Mouse (Mus musculus) limb, embryonic 10.5 days (tissue): ENCODE results near the gene Vps37d. TPM values are rescaled to one million over a fixed set of nuclear protein-coding genes. Genes with fewer than 3 reads are reported as not detected.
A peak's percentile ranks its signal among the peaks of the same experiment; 100 is the strongest.

Source experiments
- DNase-seq: peaks from one replicate; pipeline ENCODE4 v3.0.0-alpha.2; 2017; ENCODE audit warnings: low spot score
- H3K27ac ChIP-seq: fragments of 300-500 bp; sonication (generic); 2 replicates; pipeline ENCODE4 v1.5.1; 2016; ENCODE audit warnings: mild to moderate bottlenecking
- H3K27me3 ChIP-seq: fragments of 300-500 bp; sonication (generic); 2 replicates; pipeline ENCODE4 v1.6.1; 2016; ENCODE audit warnings: low read depth, mild to moderate bottlenecking; ENCODE audit not compliant: poor library complexity, severe bottlenecking
- H3K36me3 ChIP-seq: fragments of 300-500 bp; sonication (generic); 2 replicates; pipeline ENCODE4 v1.6.1; 2016; ENCODE audit warnings: mild to moderate bottlenecking, moderate library complexity
- H3K4me1 ChIP-seq: fragments of 300-500 bp; sonication (generic); 2 replicates; pipeline ENCODE4 v1.6.1; 2016
- H3K4me3 ChIP-seq: fragments of 300-500 bp; sonication (generic); 2 replicates; pipeline ENCODE4 v1.5.1; 2016; ENCODE audit warnings: mild to moderate bottlenecking, moderate library complexity
- H3K9me3 ChIP-seq: fragments of 300-500 bp; sonication (generic); replicated peaks from 2 replicates; pipeline ENCODE4 v1.6.1; 2016; ENCODE audit warnings: mild to moderate bottlenecking
- WGBS: fragments of 180-500 bp; shearing (Covaris S2); methylation state at CpG from one replicate; pipeline ENCODE4 v1.1.7; 2016; 5-methylcytosine and 5-hydroxymethylcytosine counted together
- polyA plus RNA-seq: library from polyadenylated mRNA; unstranded; fragments of >200 nt; fragmentation: Nextera tagmentation; extraction: Ambion mirVana; gene quantifications from 2 replicates; pipeline ENCODE4 v1.2.1, GENCODE M21; 2016

The Vps37d gene
- polyA plus RNA-seq: 8.5 and 12.7 TPM in 2 replicates

- Histone ChIP-seq H3K4me1 (peaks cover 35% of the 10 kb centered on the region), H3K27ac (peak within 1 kb of the TSS; percentile 97), H3K9me3 (no peaks in the 10 kb centered on the region), H3K4me3 (peak within 1 kb of the TSS; percentile 94), H3K27me3 (0 out of 2 replicates have a peak, but pooled peaks cover 9% of the 10 kb centered on the region), H3K36me3 (peaks cover 34% of the 10 kb centered on the region)
- peak; percentile 98 for DNase-seq
- WGBS: under 1% methylated on average over 73 of the region's 83 CpGs
Observed at GRCm38 (mm10) chr5:135077564-135078481, at the start of gene Vps37d. Gene Vps37d, minus strand, starts transcription at chr5:135078266.

- Histone ChIP-seq H3K27me3 (peaks cover 37% of the 10 kb centered on the region), H3K4me3 (no peak overlapping the region), H3K9me3 (no peaks in the 10 kb centered on the region), H3K27ac (no peak overlapping the region), H3K36me3 (no peaks in the 10 kb centered on the region), H3K4me1 (no peaks in the 10 kb centered on the region)
- DNase-seq: no peak
- WGBS: 76% methylated on average over 6 of the region's 6 CpGs
Observed at GRCm38 (mm10) chr5:135127669-135128068, 49.6 kb upstream of the Vps37d start.

GRCm38 (mm10) chr5:135126121-135126520, 48.1 kb upstream of the Vps37d start:
- H3K36me3 ChIP-seq: no peaks in the 10 kb centered on the region
- WGBS: 61% methylated on average over 6 of the region's 6 CpGs
- H3K4me3 ChIP-seq: no peak overlapping the region
- H3K9me3 ChIP-seq: no peaks in the 10 kb centered on the region
- H3K27ac ChIP-seq: no peak overlapping the region
- H3K4me1 ChIP-seq: no peaks in the 10 kb centered on the region
- H3K27me3 ChIP-seq: peaks cover 37% of the 10 kb centered on the region
- DNase-seq: no peak

GRCm38 (mm10) chr5:135120753-135121152, 42.7 kb upstream of the Vps37d start:
- DNase-seq: no peak
- WGBS: 65% methylated on average over 4 of the region's 4 CpGs

GRCm38 (mm10) chr5:135118589-135119081, 40.6 kb upstream of the Vps37d start:
- WGBS: 22% methylated on average over 6 of the region's 6 CpGs
- Histone ChIP-seq H3K36me3 (no peaks in the 10 kb centered on the region), H3K9me3 (no peaks in the 10 kb centered on the region), H3K4me3 (no peak overlapping the region), H3K27ac (no peak overlapping the region), H3K27me3 (peaks cover 35% of the 10 kb centered on the region), H3K4me1 (peaks cover 4% of the 10 kb centered on the region; the same call in 1 of the 2 replicates)
- DNase-seq: peak; percentile 71

More at GRCm38 (mm10) chr5:135120753-135121152, 42.7 kb upstream of the Vps37d start:
- Histone ChIP-seq H3K27ac (no peak overlapping the region), H3K4me1 (peaks cover 4% of the 10 kb centered on the region; the same call in 1 of the 2 replicates), H3K4me3 (no peak overlapping the region), H3K27me3 (peaks cover 39% of the 10 kb centered on the region), H3K36me3 (no peaks in the 10 kb centered on the region), H3K9me3 (no peaks in the 10 kb centered on the region)

- no peak for DNase-seq
- 89% methylated on average over 8 of the region's 8 CpGs for WGBS
Observed at GRCm38 (mm10) chr5:135115241-135115640, 37.2 kb upstream of the Vps37d start.

GRCm38 (mm10) chr5:135113782-135114181, 35.7 kb upstream of the Vps37d start:
- Histone ChIP-seq H3K36me3 (no peaks in the 10 kb centered on the region), H3K27ac (no peak overlapping the region), H3K9me3 (no peaks in the 10 kb centered on the region), H3K27me3 (peaks cover 27% of the 10 kb centered on the region), H3K4me3 (no peak overlapping the region), H3K4me1 (peaks cover 3% of the 10 kb centered on the region; the same call in 1 of the 2 replicates)
- no peak for DNase-seq
- 88% methylated on average over 12 of the region's 12 CpGs for WGBS

More at GRCm38 (mm10) chr5:135115241-135115640, 37.2 kb upstream of the Vps37d start:
- Histone ChIP-seq H3K4me3 (no peak overlapping the region), H3K27ac (no peak overlapping the region), H3K36me3 (no peaks in the 10 kb centered on the region), H3K27me3 (peaks cover 18% of the 10 kb centered on the region), H3K9me3 (no peaks in the 10 kb centered on the region), H3K4me1 (peaks cover 4% of the 10 kb centered on the region; the same call in 1 of the 2 replicates)

GRCm38 (mm10) chr5:135109976-135110375, 31.9 kb upstream of the Vps37d start:
- Histone ChIP-seq H3K27me3 (peaks cover 65% of the 10 kb centered on the region), H3K27ac (no peak overlapping the region), H3K4me1 (peaks cover 24% of the 10 kb centered on the region), H3K9me3 (no peaks in the 10 kb centered on the region), H3K4me3 (no peak overlapping the region), H3K36me3 (no peaks in the 10 kb centered on the region)
- no peak for DNase-seq
- 83% methylated on average over 6 of the region's 6 CpGs for WGBS

GRCm38 (mm10) chr5:135109426-135109825, 31.4 kb upstream of the Vps37d start:
- Histone ChIP-seq H3K4me3 (no peak overlapping the region), H3K27me3 (peaks cover 69% of the 10 kb centered on the region), H3K27ac (no peak overlapping the region), H3K4me1 (peaks cover 24% of the 10 kb centered on the region), H3K36me3 (no peaks in the 10 kb centered on the region), H3K9me3 (no peaks in the 10 kb centered on the region)
- no peak for DNase-seq
- 96% methylated on average over 3 of the region's 3 CpGs for WGBS

GRCm38 (mm10) chr5:135109017-135109416, 31.0 kb upstream of the Vps37d start:
- Histone ChIP-seq H3K9me3 (no peaks in the 10 kb centered on the region), H3K27me3 (peaks cover 69% of the 10 kb centered on the region), H3K4me1 (peaks cover 24% of the 10 kb centered on the region), H3K36me3 (no peaks in the 10 kb centered on the region), H3K27ac (no peak overlapping the region), H3K4me3 (no peak overlapping the region)
- 56% methylated on average over 6 of the region's 6 CpGs for WGBS
- no peak for DNase-seq

- H3K4me3 ChIP-seq: peak overlapping the region; percentile 66
- peaks cover 69% of the 10 kb centered on the region for H3K27me3 ChIP-seq
- DNase-seq: peak; percentile 67
- 8% methylated on average over 40 of the region's 40 CpGs for WGBS
- H3K9me3 ChIP-seq: no peaks in the 10 kb centered on the region
- H3K4me1 ChIP-seq: peaks cover 24% of the 10 kb centered on the region
- H3K27ac ChIP-seq: peak overlapping the region; percentile 77; the same call in 1 of the 2 replicates
- H3K36me3 ChIP-seq: no peaks in the 10 kb centered on the region
Observed at GRCm38 (mm10) chr5:135107521-135108501, 29.7 kb upstream of the Vps37d start.

GRCm38 (mm10) chr5:135106758-135107256, 28.7 kb upstream of the Vps37d start:
- H3K27me3 ChIP-seq: peaks cover 70% of the 10 kb centered on the region
- peak overlapping the region; percentile 77 for H3K27ac ChIP-seq
- H3K9me3 ChIP-seq: no peaks in the 10 kb centered on the region
- no peaks in the 10 kb centered on the region for H3K36me3 ChIP-seq
- H3K4me3 ChIP-seq: peak overlapping the region; percentile 66
- peak; percentile 85 for DNase-seq
- under 1% methylated on average over 48 of the region's 48 CpGs for WGBS
- H3K4me1 ChIP-seq: peaks cover 24% of the 10 kb centered on the region
